Mouse (Mus musculus) thymus, postnatal 36 days (tissue): ENCODE data around the gene Olfr739.

Experiments used
- DNase-seq, 2 experiments: peaks; one replicate each; pipeline ENCODE4 v3.0.0; 2022; ENCODE audit warnings: mixed read lengths in 2 of 2

The Olfr739 gene

DNA sequence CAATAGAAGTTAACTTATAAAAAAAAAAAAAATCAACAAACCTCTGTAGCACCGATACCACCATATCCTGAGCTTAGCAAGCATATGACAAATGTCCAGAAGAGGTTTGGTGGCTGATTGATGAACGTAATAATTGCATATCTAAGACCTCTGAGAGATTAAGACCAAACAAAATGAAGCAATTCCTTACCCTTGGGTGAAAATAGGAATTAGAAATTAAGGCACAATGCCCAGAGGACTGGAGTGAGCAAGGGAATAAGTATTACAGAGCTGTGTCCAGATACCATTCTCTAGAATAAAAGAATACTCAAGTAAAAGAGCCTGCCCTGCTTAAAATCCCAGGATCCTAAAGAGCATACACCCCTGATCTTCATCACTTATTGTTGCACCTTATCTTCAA lies at the start of gene Olfr739:
Gene Olfr739, plus strand, starts transcription at position 301 of the 400 bp plus-strand sequence.
- DNase-seq: no peak

GRCm38 (mm10) chr14:50380863-50381262 lies 37.6 kb upstream of the Olfr739 start, which contains the start of gene Olfr736:
Gene Olfr736, plus strand, starts transcription at chr14:50381163.
- DNase-seq: no peak

GRCm38 (mm10) chr14:50407268-50407667 lies 11.2 kb upstream of the Olfr739 start, which contains the start of gene Olfr738:
Gene Olfr738, plus strand, starts transcription at chr14:50407568.
- no peak for DNase-seq

DNA sequence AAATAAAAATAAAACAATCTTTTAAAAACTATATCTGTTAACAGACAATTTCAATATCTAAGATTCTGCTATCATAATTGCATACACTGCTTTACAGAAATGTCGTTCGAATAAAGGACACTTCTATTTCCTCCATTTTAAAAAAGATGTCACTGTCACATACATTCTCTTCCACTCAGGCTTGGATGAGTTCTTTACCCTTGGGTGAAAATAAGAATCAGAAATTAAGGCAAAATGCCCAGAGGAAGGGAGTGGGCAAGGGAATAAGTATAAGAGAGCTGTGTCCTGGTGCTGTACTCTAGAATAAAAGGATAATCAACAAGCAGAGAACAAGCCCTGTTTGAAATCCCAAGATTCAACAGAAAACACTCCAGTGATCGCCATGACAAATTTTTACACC lies 26.8 kb downstream of the Olfr739 start, which contains the start of gene Olfr740:
Gene Olfr740, plus strand, starts transcription at position 301 of the 400 bp plus-strand sequence.
- no peak for DNase-seq

DNA sequence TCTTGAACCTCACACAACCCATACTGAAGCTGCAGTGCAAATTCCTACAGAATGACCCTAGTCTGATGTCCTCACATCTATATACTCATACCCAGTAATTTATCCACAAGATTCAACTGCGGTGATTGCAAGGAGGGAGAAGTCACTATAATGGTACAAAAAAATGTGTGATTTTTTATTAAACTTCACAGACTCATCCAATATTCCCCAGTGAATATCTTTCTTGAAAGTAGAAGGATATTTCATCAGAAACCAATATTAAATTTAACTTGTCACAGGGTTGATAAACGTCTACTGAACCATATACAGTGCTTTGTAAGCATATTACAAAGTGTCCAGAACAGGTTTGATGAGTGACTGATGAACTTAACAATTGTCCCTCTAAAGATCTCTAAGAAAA lies 54.0 kb downstream of the Olfr739 start, which contains the start of gene Olfr741:
Gene Olfr741, plus strand, starts transcription at position 301 of the 400 bp plus-strand sequence.
- DNase-seq: no peak
